Mouse (Mus musculus) embryonic fibroblast, embryonic 13.5 days (primary cell): ENCODE results near the gene Slc12a6. TPM values are rescaled to one million over a fixed set of nuclear protein-coding genes. Genes with fewer than 3 reads are reported as not detected.
A peak's percentile ranks its signal among the peaks of the same experiment; 100 is the strongest.
"Not testable (repeated sequence)": the region's sequence is repeated elsewhere in the genome, so short reads cannot be mapped to it uniquely, and the experiment has no call there.

Source experiments
- H3K27ac ChIP-seq: 2 replicates; pipeline ENCODE4 v1.5.1; 2012; ENCODE audit warnings: low read length, control low read depth, inconsistent platforms; ENCODE audit not compliant: insufficient read depth
- H3K4me1 ChIP-seq: 2 replicates; pipeline ENCODE4 v1.6.1; 2011; ENCODE audit warnings: low read length; ENCODE audit not compliant: control insufficient read depth, insufficient read depth
- H3K4me3 ChIP-seq: 2 replicates; pipeline ENCODE4 v1.5.1; 2011; ENCODE audit warnings: mild to moderate bottlenecking, control low read depth, low read length; ENCODE audit not compliant: insufficient read depth
- CTCF ChIP-seq: IDR thresholded peaks from 2 replicates; pipeline ENCODE4 v1.5.1; 2011; ENCODE audit warnings: mild to moderate bottlenecking, control low read depth, low read length, moderate library complexity, borderline replicate concordance; ENCODE audit not compliant: insufficient read depth
- POLR2A ChIP-seq: IDR thresholded peaks from 2 replicates; pipeline ENCODE4 v1.6.1; 2011; ENCODE audit warnings: low read depth, mild to moderate bottlenecking, control low read depth, low read length, moderate library complexity
- polyA plus RNA-seq: library from polyadenylated mRNA; stranded (reverse); fragments of >200 nt; gene quantifications from 2 replicates; pipeline ENCODE4 v1.2.4, GENCODE M21; 2011; ENCODE audit warnings: low read depth; ENCODE audit not compliant: missing spikeins, insufficient read length

Gene Slc12a6
- polyA plus RNA-seq, 1 experiment, result 29.2 TPM

- no peaks in the 10 kb centered on the region for H3K4me1 ChIP-seq
- no peak overlapping the region for H3K27ac ChIP-seq
- TF ChIP-seq CTCF (no peak), POLR2A (peak; percentile 36; the same call in 1 of the 2 replicates)
- H3K4me3 ChIP-seq, result peak overlapping the region; percentile 63
These were observed 18.9 kb downstream of the Slc12a6 start for GRCm38 (mm10) chr2:112284363-112285030.

DNA sequence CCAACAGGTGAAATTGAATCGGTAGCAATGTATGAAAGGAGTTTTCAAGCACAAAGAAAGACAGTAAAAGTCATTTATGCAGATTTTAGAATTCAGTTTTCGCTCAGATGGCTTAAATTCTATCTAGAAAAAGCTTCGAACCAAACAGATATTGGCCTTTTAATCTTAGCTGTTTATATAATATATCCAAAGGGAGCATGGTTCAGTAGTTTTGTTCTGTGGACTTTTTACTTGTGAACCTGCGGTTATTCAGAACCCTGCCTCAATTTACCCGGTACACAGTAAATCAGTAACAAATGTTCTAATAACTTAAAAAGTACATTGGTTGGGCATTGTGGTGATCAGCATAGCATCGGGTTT is 19.4 kb downstream of the Slc12a6 start:
- H3K4me3 ChIP-seq, result no peak overlapping the region
- H3K4me1 ChIP-seq, result no peaks in the 10 kb centered on the region
- TF ChIP-seq POLR2A, result no peak
- no peak for TF ChIP-seq CTCF
- H3K27ac ChIP-seq, result no peak overlapping the region

GRCm38 (mm10) chr2:112286062-112286461 is 20.4 kb downstream of the Slc12a6 start:
- not testable (repeated sequence) for H3K4me1 ChIP-seq, H3K27ac ChIP-seq, H3K4me3 ChIP-seq

DNA sequence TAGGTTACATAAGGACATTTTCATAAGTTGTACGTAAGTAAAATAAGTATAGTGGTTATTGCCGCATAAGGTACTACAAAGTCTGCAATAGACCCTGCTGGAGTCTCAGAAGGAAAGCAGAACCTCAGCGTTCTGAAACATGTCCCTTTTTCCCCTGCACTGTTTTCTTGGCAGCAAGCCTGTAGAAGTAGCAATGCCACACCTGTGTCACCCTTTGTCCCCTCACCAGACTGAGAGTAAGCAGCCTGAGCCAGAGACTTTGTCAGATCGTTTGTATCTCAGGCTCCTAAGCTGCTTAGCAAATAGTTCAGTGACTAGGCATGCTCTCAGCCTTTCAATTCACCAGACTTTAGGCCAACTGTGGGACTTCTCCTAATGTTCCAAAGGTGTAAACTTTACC is 21.4 kb downstream of the Slc12a6 start:
- TF ChIP-seq CTCF, result no peak
- no peak for TF ChIP-seq POLR2A
- Histone ChIP-seq H3K4me1 (no peaks in the 10 kb centered on the region), H3K27ac (no peak overlapping the region), H3K4me3 (no peak overlapping the region)

- H3K4me1 ChIP-seq, result no peaks in the 10 kb centered on the region
- no peak for TF ChIP-seq CTCF
- no peak for TF ChIP-seq POLR2A
- no peak overlapping the region for H3K27ac ChIP-seq
- H3K4me3 ChIP-seq, result no peak overlapping the region
These were observed 23.9 kb downstream of the Slc12a6 start for GRCm38 (mm10) chr2:112289507-112289906.

GRCm38 (mm10) chr2:112292823-112293222 is 27.2 kb downstream of the Slc12a6 start:
- TF ChIP-seq CTCF (no peak), POLR2A (no peak)
- no peaks in the 10 kb centered on the region for H3K4me1 ChIP-seq
- H3K4me3 ChIP-seq, result no peak overlapping the region
- H3K27ac ChIP-seq, result no peak overlapping the region

- Histone ChIP-seq H3K4me1 (no peaks in the 10 kb centered on the region), H3K27ac (no peak overlapping the region), H3K4me3 (no peak overlapping the region)
- TF ChIP-seq POLR2A (no peak), CTCF (no peak)
These were observed 30.6 kb downstream of the Slc12a6 start for GRCm38 (mm10) chr2:112296211-112296610.

DNA sequence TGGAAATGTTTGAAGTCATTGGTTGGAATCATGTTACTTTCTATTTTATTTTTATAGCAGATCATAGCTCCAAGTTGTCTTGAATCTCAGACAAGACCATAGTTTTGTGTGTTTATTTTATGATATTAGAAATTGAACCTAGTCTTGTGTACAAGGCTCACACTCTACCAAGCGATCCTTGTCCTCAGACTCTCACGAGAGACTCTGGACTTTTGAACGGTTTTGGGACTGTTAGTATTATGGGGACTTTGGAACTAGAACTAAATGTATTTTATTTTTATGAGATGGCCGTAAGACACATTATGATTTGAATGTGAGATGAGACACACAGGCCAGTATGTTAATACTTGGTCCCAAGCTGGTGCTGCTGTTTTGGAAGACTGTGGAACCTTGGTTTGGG is 32.6 kb downstream of the Slc12a6 start:
- Histone ChIP-seq H3K4me1 (no peaks in the 10 kb centered on the region), H3K4me3 (no peak overlapping the region), H3K27ac (no peak overlapping the region)
- TF ChIP-seq POLR2A (no peak), CTCF (no peak)

DNA sequence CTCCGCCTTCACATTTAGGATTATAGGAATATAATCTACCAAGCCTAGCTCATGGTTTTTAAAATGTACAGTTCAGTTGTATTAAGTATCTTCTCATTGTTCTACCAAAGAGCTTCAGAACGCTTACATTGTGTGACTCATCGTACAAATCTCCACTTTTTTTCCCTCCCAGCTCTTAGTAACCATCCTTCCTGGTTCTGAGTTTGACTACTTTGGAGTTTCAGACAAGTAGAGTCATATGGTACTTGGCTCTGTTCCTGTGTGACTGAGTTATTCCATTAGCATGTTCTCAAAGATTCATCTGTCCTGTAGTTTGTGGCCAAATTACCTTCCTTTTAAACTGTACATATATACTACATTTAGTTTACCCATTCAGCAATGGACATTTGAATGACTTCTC is 43.0 kb downstream of the Slc12a6 start:
- Histone ChIP-seq H3K27ac (peak overlapping the region; percentile 82), H3K4me1 (peaks cover 8% of the 10 kb centered on the region), H3K4me3 (no peak overlapping the region)
- TF ChIP-seq CTCF (no peak), POLR2A (no peak)

DNA sequence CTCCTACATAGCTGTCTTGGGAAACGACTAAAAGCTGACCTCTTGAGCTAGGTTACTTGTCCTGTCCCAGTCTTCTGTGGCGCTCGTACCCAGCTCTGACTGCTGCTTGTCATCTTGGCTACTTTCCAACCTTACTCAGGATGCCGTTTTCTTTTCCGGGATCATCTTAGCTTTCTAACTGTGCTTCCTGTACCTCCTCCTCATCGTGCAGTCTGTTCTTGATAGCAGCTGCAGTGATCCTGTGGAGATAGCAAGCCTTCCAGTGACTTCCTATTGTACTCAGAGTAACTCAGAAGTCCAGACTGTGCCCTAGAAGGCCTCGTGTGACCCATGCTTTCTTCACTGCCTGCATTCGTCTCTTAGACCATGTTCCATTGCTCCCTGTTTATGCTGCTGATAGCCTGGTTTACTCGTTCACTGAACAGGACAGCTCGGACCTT is 43.6 kb downstream of the Slc12a6 start:
- Histone ChIP-seq H3K4me1 (peaks cover 8% of the 10 kb centered on the region), H3K27ac (peak overlapping the region; percentile 82), H3K4me3 (no peak overlapping the region)
- TF ChIP-seq POLR2A (no peak), CTCF (no peak)

GRCm38 (mm10) chr2:112315638-112316037 is 50.0 kb downstream of the Slc12a6 start:
- Histone ChIP-seq H3K27ac (no peak overlapping the region), H3K4me3 (no peak overlapping the region), H3K4me1 (no peaks in the 10 kb centered on the region; the same call in 1 of the 2 replicates)
- TF ChIP-seq CTCF, result no peak
- TF ChIP-seq POLR2A, result no peak
